ENCODE assay signal across 28 mouse cellular contexts in the genomic region with DNA sequence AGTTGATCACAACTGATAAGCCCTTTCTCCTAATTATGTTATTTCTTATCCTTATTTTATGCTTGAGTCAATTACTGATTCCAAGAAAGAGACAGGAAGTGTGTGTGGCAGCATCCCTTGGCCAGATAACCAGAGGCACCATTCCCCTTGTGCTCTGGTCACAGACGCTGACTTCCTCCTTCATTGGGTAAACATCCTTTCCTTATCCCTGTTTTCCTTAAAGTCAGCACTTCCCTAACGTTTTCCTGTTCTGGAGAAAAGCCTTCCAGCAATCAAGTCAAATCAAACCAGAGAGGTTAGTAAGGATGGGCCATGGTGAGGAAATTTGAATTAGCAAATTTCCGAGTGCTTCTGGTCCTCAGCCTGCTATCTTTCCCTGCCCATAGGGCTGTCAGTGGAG. TPM values are rescaled to one million over a fixed set of nuclear protein-coding genes. Genes with fewer than 3 reads are reported as not detected.
"Had no signal": no experiment of that assay in that cellular context is flagged by ENCODE, and none has a peak within 500 bp of the region (broad histone marks: within the 10 kb centered on the region; RNA-seq: fewer than 3 reads in every experiment).

No protein-coding gene starts in this region.

- H3K9ac ChIP-seq: limb, embryonic 13.5 days; liver, embryonic 14.5 days; lung, embryonic 14.5 days; midbrain, embryonic 12.5 days; midbrain, embryonic 15.5 days; neural tube, embryonic 12.5 days; neural tube, embryonic 15.5 days had no signal

- H3K4me1 ChIP-seq: limb, embryonic 10.5 days; limb, embryonic 13.5 days; midbrain, embryonic 12.5 days; midbrain, embryonic 15.5 days; neural tube, embryonic 12.5 days; neural tube, embryonic 15.5 days had no signal

- DNase-seq: kidney, adult 2 months; kidney, postnatal 25 days; layer of hippocampus, adult 9-11 months; lung, embryonic 14.5 days; lung, postnatal 10 days; lung, postnatal 36 days; right cerebral cortex, adult 18-20 months; right cerebral cortex, postnatal 14 days; right cerebral cortex, postnatal 4 days; thymus, adult 18-20 months; thymus, postnatal 25 days had no signal

- ATAC-seq: intestine, postnatal 0 days; midbrain, embryonic 15.5 days had no signal

- H3K9me3 ChIP-seq: limb, embryonic 10.5 days; limb, embryonic 13.5 days; midbrain, embryonic 12.5 days; midbrain, embryonic 15.5 days; neural tube, embryonic 12.5 days; neural tube, embryonic 15.5 days had no signal

- H3K27me3 ChIP-seq: limb, embryonic 13.5 days; midbrain, embryonic 12.5 days; midbrain, embryonic 15.5 days; neural tube, embryonic 12.5 days; neural tube, embryonic 15.5 days had no signal

- H3K27ac ChIP-seq: kidney, postnatal 0 days; layer of hippocampus, adult 2 months; limb, embryonic 10.5 days; limb, embryonic 13.5 days; liver, embryonic 14.5 days; midbrain, embryonic 12.5 days; midbrain, embryonic 15.5 days; neural tube, embryonic 12.5 days; neural tube, embryonic 15.5 days had no signal

- H3K4me3 ChIP-seq: layer of hippocampus, adult 2 months; limb, embryonic 10.5 days; limb, embryonic 13.5 days; midbrain, embryonic 12.5 days; midbrain, embryonic 15.5 days; neural tube, embryonic 12.5 days; neural tube, embryonic 15.5 days had no signal

- H3K36me3 ChIP-seq: limb, embryonic 10.5 days; limb, embryonic 13.5 days; midbrain, embryonic 12.5 days; midbrain, embryonic 15.5 days; neural tube, embryonic 12.5 days; neural tube, embryonic 15.5 days had no signal

- H3K4me2 ChIP-seq: limb, embryonic 13.5 days; lung, embryonic 14.5 days; midbrain, embryonic 12.5 days; midbrain, embryonic 15.5 days; neural tube, embryonic 12.5 days; neural tube, embryonic 15.5 days had no signal

RNA-seq across cellular contexts. Expression of a gene that starts 29.6 kb away (rescaled TPM):
- total RNA-seq: layer of hippocampus, adult 2 months; layer of hippocampus, postnatal 25 days; left cerebral cortex, adult 18-20 months; left cerebral cortex, postnatal 25 days had no signal
- polyA plus RNA-seq: intestine, embryonic 14.5 days; intestine, postnatal 0 days; kidney, embryonic 14.5 days; limb, embryonic 10.5 days; liver, adult 2 months; liver, embryonic 14.5 days; lung, embryonic 14.5 days; midbrain, embryonic 12.5 days; midbrain, embryonic 15.5 days; neural tube, embryonic 12.5 days; stomach, embryonic 16.5 days had no signal

RNA-seq across cellular contexts. Expression of a gene that starts 48.4 kb away (rescaled TPM):
- polyA plus RNA-seq: liver, adult 2 months had no signal
